Mouse (Mus musculus) heart, postnatal 25 days (tissue): ENCODE results near the gene Cfap299. TPM values are rescaled to one million over a fixed set of nuclear protein-coding genes. Genes with fewer than 3 reads are reported as not detected.

ENCODE experiments used
- DNase-seq: peaks from one replicate; pipeline ENCODE4 v3.0.0; 2022; ENCODE audit warnings: low spot score
- intact Hi-C: fragments of 180-260 bp; cut with DNase I; formaldehyde crosslinking; loops from one replicate; pipeline ENCODE4 v1.15.1; 2025
- microRNA-seq: library from miRNA; unstranded; fragments of <30 nt; microRNA quantifications from one replicate; pipeline ENCODE4 v1.2.0, GENCODE M21; 2022
- total RNA-seq, 2 experiments: library from RNA; stranded (reverse); gene quantifications; 2 replicates each; pipeline ENCODE4 v1.2.3; 2021

Gene Cfap299
- total RNA-seq, 2 experiments from 2014 or later = not detected

GRCm38 (mm10) chr5:98788568-98788967 is 459.5 kb downstream of the Cfap299 start:
- intact Hi-C loops = no loop called here

GRCm38 (mm10) chr5:98790894-98791607 is 461.9 kb downstream of the Cfap299 start:
- intact Hi-C loops = no loop called here

More at GRCm38 (mm10) chr5:98788568-98788967, 459.5 kb downstream of the Cfap299 start:
- no peak for DNase-seq

GRCm38 (mm10) chr5:98801495-98801894 is 472.4 kb downstream of the Cfap299 start:
- intact Hi-C loops = no loop called here
- no peak for DNase-seq

More at GRCm38 (mm10) chr5:98790894-98791607, 461.9 kb downstream of the Cfap299 start:
- DNase-seq = no peak

DNA sequence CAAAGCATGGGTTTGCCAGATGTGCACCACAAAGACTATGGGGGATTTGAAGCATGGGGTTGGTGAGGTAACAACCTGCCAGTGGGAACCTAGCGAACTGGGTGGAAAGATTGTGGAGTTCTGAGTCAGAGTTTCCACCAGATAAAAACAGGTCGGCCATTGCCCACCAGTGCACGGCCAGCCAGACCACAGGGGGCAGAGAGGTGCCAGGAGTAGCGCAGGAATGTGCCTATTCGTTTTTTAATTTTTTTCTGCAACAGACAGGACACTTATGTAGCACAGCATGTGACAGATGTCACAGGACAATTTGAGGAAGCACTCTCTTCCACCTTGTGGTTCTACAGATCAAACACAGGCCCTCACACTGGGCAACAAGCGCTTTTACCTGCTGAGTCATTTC is 475.7 kb downstream of the Cfap299 start:
- intact Hi-C loops = no loop called here

DNA sequence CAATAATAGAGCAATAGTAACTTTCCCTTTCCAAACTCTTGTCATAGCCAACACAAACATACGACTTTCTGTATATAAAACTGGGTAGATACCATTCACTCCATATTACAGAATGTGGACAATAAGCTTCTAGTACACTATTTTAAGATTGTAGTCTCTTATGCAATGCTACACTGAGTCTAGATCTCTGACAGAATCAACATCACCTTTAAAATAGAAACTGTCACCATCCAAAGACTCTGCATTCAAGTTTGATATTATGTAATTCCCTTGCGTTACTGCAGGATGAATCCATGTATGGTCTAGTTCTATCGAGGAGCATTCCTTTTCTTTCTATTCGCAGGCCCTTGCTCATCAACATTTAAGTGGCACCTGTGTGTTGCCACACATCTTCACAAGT is 477.4 kb downstream of the Cfap299 start:
- no peak for DNase-seq
- intact Hi-C loops = no loop called here

More for the DNA sequence above, 475.7 kb downstream of the Cfap299 start:
- DNase-seq = no peak

GRCm38 (mm10) chr5:98807022-98807421 is 477.9 kb downstream of the Cfap299 start:
- intact Hi-C loops = no loop called here
- DNase-seq = no peak

- no peak for DNase-seq
- intact Hi-C loops = no loop called here
These were observed 478.8 kb downstream of the Cfap299 start for GRCm38 (mm10) chr5:98807953-98808352.

GRCm38 (mm10) chr5:98812380-98812779 is 483.3 kb downstream of the Cfap299 start:
- intact Hi-C loops = no loop called here
- DNase-seq = no peak

DNA sequence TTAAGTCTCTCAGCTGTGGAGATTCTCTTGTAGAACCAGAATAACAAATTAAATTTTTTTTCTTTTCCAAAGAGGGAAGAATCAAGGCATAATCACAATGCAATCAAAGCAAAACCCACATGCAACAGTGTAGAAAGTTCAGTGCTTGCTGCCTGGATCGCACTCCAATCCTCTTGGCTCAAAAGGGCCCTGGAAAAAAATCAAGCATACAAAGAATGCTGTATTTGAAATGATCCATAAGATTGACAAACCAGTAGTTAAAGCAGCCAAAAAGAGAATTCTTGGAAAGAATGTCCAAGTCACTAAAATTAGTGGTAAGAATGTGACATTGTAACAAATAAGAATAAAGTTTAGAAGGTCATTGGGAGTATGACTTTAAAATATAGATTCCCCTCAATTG is 486.2 kb downstream of the Cfap299 start:
- intact Hi-C loops = no loop called here
- DNase-seq = no peak

DNA sequence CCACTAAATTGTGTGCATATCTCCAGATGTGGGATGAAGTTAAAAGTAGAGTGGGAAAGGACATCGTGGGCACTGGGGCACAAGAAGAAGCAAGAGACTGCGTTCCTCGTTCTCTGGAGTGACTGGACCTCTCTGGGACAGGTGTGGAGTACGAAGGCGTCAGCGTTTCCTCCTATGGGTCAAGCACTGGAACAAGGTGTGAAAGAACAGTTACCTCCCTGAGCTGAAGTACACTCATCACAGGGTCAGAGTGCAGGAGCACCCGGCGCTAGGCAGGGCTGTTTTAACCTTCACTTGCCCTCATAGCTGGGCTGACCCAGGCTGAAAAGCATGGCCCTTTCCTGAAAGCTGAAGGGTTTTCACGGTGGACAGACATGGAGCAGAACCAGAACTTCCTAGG is 504.7 kb downstream of the Cfap299 start:
- DNase-seq = no peak
- intact Hi-C loops = no loop called here

GRCm38 (mm10) chr5:98834300-98834699 is 505.2 kb downstream of the Cfap299 start:
- DNase-seq = no peak
- intact Hi-C loops = no loop called here

- DNase-seq = no peak
- intact Hi-C loops = no loop called here
These were observed 513.7 kb downstream of the Cfap299 start for GRCm38 (mm10) chr5:98842600-98843310.

- intact Hi-C loops = no loop called here
- DNase-seq = no peak
These were observed 515.6 kb downstream of the Cfap299 start for GRCm38 (mm10) chr5:98844664-98845063.

Small RNA genes lying within 50 kb of the gene (microRNA-seq; reads per million reads assigned to microRNA genes)
- not detected for gene Mir703

Other genes with a start within 250 kb of the Cfap299 start
- under 1 TPM; 0.18 to 0.34 TPM for gene Prdm8, start 162.1 kb upstream of the Cfap299 start, total RNA-seq
- not detected for gene Fgf5, start 75.1 kb upstream of the Cfap299 start, total RNA-seq
- not detected for gene Gm11111, start 223.4 kb downstream of the Cfap299 start, total RNA-seq